ENCODE assay signal across 11 mouse cellular contexts in genomic region chr16:64907112-64907511, GRCm38 (mm10). TPM values are rescaled to one million over a fixed set of nuclear protein-coding genes. Genes with fewer than 3 reads are reported as not detected.
DNase-seq lines count a peak whose midpoint lies in the region; ATAC-seq lines count a peak whose summit lies in the region.
"Had no signal": no experiment of that assay in that cellular context is flagged by ENCODE, and none has a peak within 500 bp of the region (broad histone marks: within the 10 kb centered on the region; RNA-seq: fewer than 3 reads in every experiment).

No protein-coding gene starts in this region.

- H3K36me3 ChIP-seq in kidney, embryonic 16.5 days (ENCODE audit: insufficient read depth, low read length) = no peaks in the 10 kb centered on the region
- H3K36me3 ChIP-seq: hindbrain, embryonic 15.5 days; limb, embryonic 12.5 days; midbrain, embryonic 13.5 days had no signal

- no peaks in the 10 kb centered on the region for H3K4me1 ChIP-seq in kidney, embryonic 16.5 days (ENCODE audit: insufficient read depth, low read length)
- H3K4me1 ChIP-seq: hindbrain, embryonic 15.5 days; limb, embryonic 12.5 days; midbrain, embryonic 13.5 days had no signal

- H3K27me3 ChIP-seq in kidney, embryonic 16.5 days (ENCODE audit: insufficient read depth, low read length) = no peaks in the 10 kb centered on the region
- H3K27me3 ChIP-seq: hindbrain, embryonic 15.5 days; limb, embryonic 12.5 days; midbrain, embryonic 13.5 days had no signal

- no peak overlapping the region for H3K27ac ChIP-seq in kidney, embryonic 16.5 days (ENCODE audit: low read length)
- H3K27ac ChIP-seq: hindbrain, embryonic 15.5 days; limb, embryonic 12.5 days; midbrain, embryonic 13.5 days had no signal

- peak; percentile 13 for DNase-seq in embryo, embryonic 10 days (ENCODE audit: low spot score)
- DNase-seq in embryo, embryonic 9.5 days (ENCODE audit: extremely low spot score) = no peak
- DNase-seq in kidney, postnatal 14 days = peak; percentile 19
- DNase-seq in thymus, postnatal 14 days = peak; percentile 16
- DNase-seq in thymus, postnatal 0 days (ENCODE audit: low spot score) = no peak
- DNase-seq in thymus, postnatal 4 days = peak; percentile 15
- DNase-seq in testis, postnatal 14 days (ENCODE audit: low spot score) = no peak

- no peak overlapping the region for H3K4me3 ChIP-seq in kidney, embryonic 16.5 days (ENCODE audit: low read length)
- H3K4me3 ChIP-seq: hindbrain, embryonic 15.5 days; limb, embryonic 12.5 days; midbrain, embryonic 13.5 days had no signal

- no peak overlapping the region for H3K4me2 ChIP-seq in kidney, embryonic 16.5 days (replicated peaks; ENCODE audit: low read depth, low read length)
- H3K4me2 ChIP-seq: hindbrain, embryonic 15.5 days; limb, embryonic 12.5 days; midbrain, embryonic 13.5 days had no signal

- no peaks in the 10 kb centered on the region for H3K9me3 ChIP-seq in kidney, embryonic 16.5 days (ENCODE audit: low read length)
- H3K9me3 ChIP-seq: hindbrain, embryonic 15.5 days; limb, embryonic 12.5 days; midbrain, embryonic 13.5 days had no signal

- ATAC-seq in kidney, embryonic 16.5 days (ENCODE audit: low FRiP score, low TSS enrichment) = no peak
- ATAC-seq: midbrain, embryonic 13.5 days had no signal

- no peak overlapping the region for H3K9ac ChIP-seq in kidney, embryonic 16.5 days (replicated peaks; ENCODE audit: low read length)
- H3K9ac ChIP-seq: hindbrain, embryonic 15.5 days; limb, embryonic 12.5 days; midbrain, embryonic 13.5 days had no signal

- 28% methylated on average over 3 of the region's 3 CpGs for WGBS in kidney, embryonic 16.5 days

RNA-seq across cellular contexts. Expression of gene Cggbp1, which starts 55.3 kb away (rescaled TPM):
- polyA plus RNA-seq in kidney, embryonic 16.5 days (2015; fragmentation: Nextera tagmentation; extraction: Ambion mirVana) = 86.1 and 88.9 TPM in 2 replicates
- polyA plus RNA-seq in thymus, postnatal 0 days (2015; fragmentation: Nextera tagmentation; extraction: Ambion mirVana) = 56.2 and 57.7 TPM in 2 replicates

RNA-seq across cellular contexts. Expression of gene Zfp654, which starts 55.7 kb away (rescaled TPM):
- polyA plus RNA-seq in kidney, embryonic 16.5 days (2015; fragmentation: Nextera tagmentation; extraction: Ambion mirVana) = 5.9 and 6.4 TPM in 2 replicates
- 5.1 and 6.2 TPM in 2 replicates for polyA plus RNA-seq in thymus, postnatal 0 days (2015; fragmentation: Nextera tagmentation; extraction: Ambion mirVana)

Comparison
In these comparisons a context has a peak if more than half of its experiments do, and no peak if none do; other contexts are left out.
1. DNase-seq: peak in embryo, embryonic 10 days (single experiment), kidney, postnatal 14 days (single experiment), thymus, postnatal 14 days (single experiment) and thymus, postnatal 4 days (single experiment); none in embryo, embryonic 9.5 days (single experiment), thymus, postnatal 0 days (single experiment) and testis, postnatal 14 days (single experiment).